Mouse (Mus musculus) adrenal gland, postnatal 36 days (tissue): ENCODE measurements at regions not wholly inside any gene's neighbourhood (a gene's known extent, or its start where the extent isn't known, plus 50 kb on each side); places are given as distances from the start of the nearest gene placed in this dataset.

Experiments
- DNase-seq, 2 experiments: peaks; one replicate each; pipeline ENCODE4 v3.0.0; 2021; ENCODE audit warnings: mixed read lengths in 1 of 2

GRCm38 (mm10) chr15:50423082-50423665, 3461.5 kb upstream of the Gm7489 start:
- DNase-seq, result no peak

- DNase-seq, result no peak
Observed at GRCm38 (mm10) chr15:50449604-50450003, 3435.1 kb upstream of the Gm7489 start.

- no peak for DNase-seq
Observed at GRCm38 (mm10) chr15:50472626-50473025, 3412.1 kb upstream of the Gm7489 start.

GRCm38 (mm10) chr15:50498716-50499115, 3386.0 kb upstream of the Gm7489 start:
- DNase-seq, result no peak

GRCm38 (mm10) chr15:50507999-50508624, 3376.6 kb upstream of the Gm7489 start:
- DNase-seq, result no peak

- DNase-seq, result no peak
Observed at GRCm38 (mm10) chr15:50513036-50513435, 3371.7 kb upstream of the Gm7489 start.

- no peak for DNase-seq
Observed at GRCm38 (mm10) chr15:50524841-50525240, 3359.9 kb upstream of the Gm7489 start.

GRCm38 (mm10) chr15:50534490-50534889, 3350.2 kb upstream of the Gm7489 start:
- DNase-seq, result no peak

- DNase-seq, result peak in 1 of 2 experiments; percentile 9
Observed at GRCm38 (mm10) chr15:50563611-50564010, 3321.1 kb upstream of the Gm7489 start.

GRCm38 (mm10) chr15:50580811-50581210, 3303.9 kb upstream of the Gm7489 start:
- no peak for DNase-seq

- no peak for DNase-seq
Observed at GRCm38 (mm10) chr15:50583951-50584350, 3300.8 kb upstream of the Gm7489 start.

GRCm38 (mm10) chr15:50585496-50585895, 3299.2 kb upstream of the Gm7489 start:
- DNase-seq, result no peak
